Mouse (Mus musculus): Measurements from ENCODE around the gene Siae.

GRCm38 (mm10) chr9:37519995-37520394, 35.5 kb upstream of the Siae start:
- TF ChIP-seq EP300 (IDR thresholded peaks at IDR 0.05; ENCODE audit: insufficient read depth, low read depth, low read length) = no peak
- TF ChIP-seq CTCF (IDR thresholded peaks at IDR 0.05) = no peak

All from heart, adult 2 months (tissue).